Mouse (Mus musculus) neural tube, embryonic 14.5 days (tissue): Measurements from ENCODE around the gene Tcea2. TPM values are rescaled to one million over a fixed set of nuclear protein-coding genes. Genes with fewer than 3 reads are reported as not detected.

Experiments used
- ATAC-seq: fragments of 200-750 bp; cut with Nextera tagmentation; 2 replicates; pipeline ENCODE4 v1.8.0; 2017; ENCODE audit warnings: low read depth, mild to moderate bottlenecking, moderate TSS enrichment, moderate library complexity
- H3K27ac ChIP-seq: fragments of 300-500 bp; sonication (generic); 2 replicates; pipeline ENCODE4 v1.5.1; 2014; ENCODE audit warnings: low read depth, mild to moderate bottlenecking, control low read depth, low read length, moderate library complexity, mixed read lengths
- H3K27me3 ChIP-seq: fragments of 300-500 bp; sonication (generic); 2 replicates; pipeline ENCODE4 v1.6.1; 2014; ENCODE audit warnings: low read length; ENCODE audit not compliant: control insufficient read depth, insufficient read depth
- H3K36me3 ChIP-seq: fragments of 300-500 bp; sonication (generic); 2 replicates; pipeline ENCODE4 v1.6.1; 2014; ENCODE audit warnings: low read length, mixed read lengths; ENCODE audit not compliant: control insufficient read depth, insufficient read depth
- H3K4me1 ChIP-seq: fragments of 300-500 bp; sonication (generic); 2 replicates; pipeline ENCODE4 v1.6.1; 2014; ENCODE audit warnings: low read length; ENCODE audit not compliant: control insufficient read depth, insufficient read depth
- H3K4me2 ChIP-seq: fragments of 300-500 bp; sonication (generic); 2 replicates; pipeline ENCODE4 v1.6.1; 2014; ENCODE audit warnings: mild to moderate bottlenecking, low read depth, low read length, control low read depth
- H3K4me3 ChIP-seq: fragments of 300-500 bp; sonication (generic); 2 replicates; pipeline ENCODE4 v1.5.1; 2014; ENCODE audit warnings: low read depth, low read length, control low read depth, mixed read lengths
- H3K9ac ChIP-seq: fragments of 300-500 bp; sonication (generic); replicated peaks from 2 replicates; pipeline ENCODE4 v1.6.1; 2014; ENCODE audit warnings: low read depth, mild to moderate bottlenecking, control low read depth, low read length, mixed read lengths
- H3K9me3 ChIP-seq: fragments of 300-500 bp; sonication (generic); 2 replicates; pipeline ENCODE4 v1.6.1; 2016; ENCODE audit warnings: low read length; ENCODE audit not compliant: control insufficient read depth
- WGBS: fragments of 180-500 bp; shearing (Covaris S2); extraction: QIAGEN DNeasy Blood & Tissue Kit; methylation state at CpG from one replicate; pipeline ENCODE4 v1.1.7; 2014; 5-methylcytosine and 5-hydroxymethylcytosine counted together
- polyA plus RNA-seq: library from polyadenylated mRNA; unstranded; fragments of >200 nt; fragmentation: Nextera tagmentation; extraction: Ambion mirVana; gene quantifications from 2 replicates; pipeline ENCODE4 v1.2.1, GENCODE M21; 2014

Gene Tcea2
- polyA plus RNA-seq, 1 experiment from 2014 or later: 54.8 TPM

DNA sequence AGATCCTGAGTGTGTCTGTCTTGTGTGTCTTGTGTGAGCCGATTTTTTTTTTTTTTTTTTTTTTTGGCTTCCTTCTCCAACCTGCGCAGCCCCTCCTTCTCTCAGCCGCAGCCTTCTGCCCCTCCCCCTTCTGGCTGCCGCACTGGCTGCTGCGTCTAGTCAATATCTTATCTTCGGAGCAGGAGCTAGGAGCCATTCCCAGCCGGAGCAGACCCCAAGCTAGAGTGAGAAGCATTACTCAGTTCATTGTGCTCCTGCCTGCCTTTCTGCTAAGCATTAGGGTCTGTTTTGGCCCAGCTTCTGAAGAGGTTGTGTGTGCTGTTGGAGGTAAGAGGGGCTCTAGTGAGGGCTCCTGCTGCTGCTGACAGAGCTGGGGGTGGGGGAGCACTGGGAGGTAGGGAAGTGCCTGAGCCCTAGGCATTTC, 34.8 kb downstream of the Tcea2 start, which contains the start of gene Oprl1:
Gene Oprl1 (plus strand): TSS at position 114 of the 424 bp plus-strand sequence.
- peak within 1 kb of the TSS; percentile 76 for H3K4me2 ChIP-seq
- peaks cover 27% of the 10 kb centered on the region for H3K4me1 ChIP-seq
- peak within 1 kb of the TSS; percentile 86 for H3K27ac ChIP-seq
- H3K36me3 ChIP-seq: peaks cover 11% of the 10 kb centered on the region
- H3K9ac ChIP-seq: peak within 1 kb of the TSS; percentile 55
- peak within 1 kb of the TSS; percentile 44 for H3K4me3 ChIP-seq
- WGBS: 4% methylated on average over 7 of the region's 7 CpGs
- peak; percentile 79 for ATAC-seq
- no peaks in the 10 kb centered on the region for H3K27me3 ChIP-seq
- no peaks in the 10 kb centered on the region for H3K9me3 ChIP-seq

DNA sequence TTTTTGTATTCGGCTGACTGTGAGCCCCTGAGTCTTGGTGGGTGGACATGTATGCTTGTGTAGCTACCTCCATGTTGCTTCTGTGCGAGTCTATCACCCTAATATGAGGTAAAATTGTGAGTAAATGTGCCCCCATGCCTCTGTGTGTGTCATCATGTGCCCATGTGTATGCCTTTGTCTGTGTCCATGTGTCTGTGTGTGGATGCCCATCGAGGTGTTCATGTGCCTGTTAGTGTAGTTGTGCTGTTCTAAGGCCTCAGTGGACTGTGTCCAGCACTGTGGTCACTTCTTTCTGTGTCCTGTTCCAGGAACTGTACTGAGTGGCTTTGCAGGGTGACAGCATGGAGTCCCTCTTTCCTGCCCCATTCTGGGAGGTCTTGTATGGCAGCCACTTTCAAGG, 35.3 kb downstream of the Tcea2 start:
- peaks cover 27% of the 10 kb centered on the region for H3K4me1 ChIP-seq
- H3K4me3 ChIP-seq: peak overlapping the region; percentile 44
- 0 out of 2 replicates have a peak, but pooled peaks have one; percentile 15 for ATAC-seq
- H3K27ac ChIP-seq: peak overlapping the region; percentile 80
- H3K4me2 ChIP-seq: peak overlapping the region; percentile 76
- no peaks in the 10 kb centered on the region for H3K9me3 ChIP-seq
- no peaks in the 10 kb centered on the region for H3K27me3 ChIP-seq
- WGBS: 65% methylated on average over 3 of the region's 3 CpGs
- H3K9ac ChIP-seq: peak overlapping the region; percentile 55
- peaks cover 13% of the 10 kb centered on the region for H3K36me3 ChIP-seq

GRCm38 (mm10) chr2:181716991-181717390, 36.9 kb downstream of the Tcea2 start:
- H3K4me3 ChIP-seq: peak overlapping the region; percentile 14
- no peaks in the 10 kb centered on the region for H3K9me3 ChIP-seq
- H3K9ac ChIP-seq: no peak overlapping the region
- H3K27ac ChIP-seq: no peak overlapping the region
- H3K4me1 ChIP-seq: peaks cover 27% of the 10 kb centered on the region
- H3K27me3 ChIP-seq: no peaks in the 10 kb centered on the region
- peak overlapping the region; percentile 76 for H3K4me2 ChIP-seq
- ATAC-seq: no peak
- H3K36me3 ChIP-seq: peaks cover 13% of the 10 kb centered on the region
- 44% methylated on average over 3 of the region's 3 CpGs for WGBS

GRCm38 (mm10) chr2:181720061-181720460, 40.0 kb downstream of the Tcea2 start:
- H3K4me3 ChIP-seq: no peak overlapping the region
- ATAC-seq: no peak
- 25% methylated on average over 3 of the region's 3 CpGs for WGBS
- no peak overlapping the region for H3K9ac ChIP-seq
- H3K4me2 ChIP-seq: no peak overlapping the region
- peaks cover 10% of the 10 kb centered on the region; the same call in 1 of the 2 replicates for H3K4me1 ChIP-seq
- H3K27ac ChIP-seq: no peak overlapping the region
- H3K27me3 ChIP-seq: no peaks in the 10 kb centered on the region
- H3K9me3 ChIP-seq: no peaks in the 10 kb centered on the region
- H3K36me3 ChIP-seq: peaks cover 13% of the 10 kb centered on the region

GRCm38 (mm10) chr2:181721200-181721599, 41.1 kb downstream of the Tcea2 start:
- Histone ChIP-seq H3K9ac (no peak overlapping the region), H3K36me3 (peaks cover 13% of the 10 kb centered on the region), H3K4me1 (peaks cover 7% of the 10 kb centered on the region; the same call in 1 of the 2 replicates), H3K27ac (no peak overlapping the region), H3K4me3 (no peak overlapping the region), H3K4me2 (no peak overlapping the region), H3K9me3 (no peaks in the 10 kb centered on the region), H3K27me3 (no peaks in the 10 kb centered on the region)
- ATAC-seq: no peak

- peaks cover 18% of the 10 kb centered on the region for H3K36me3 ChIP-seq
- peak; percentile 73; the same call in 1 of the 2 replicates for ATAC-seq
These were observed 42.1 kb downstream of the Tcea2 start for GRCm38 (mm10) chr2:181722213-181722612.

DNA sequence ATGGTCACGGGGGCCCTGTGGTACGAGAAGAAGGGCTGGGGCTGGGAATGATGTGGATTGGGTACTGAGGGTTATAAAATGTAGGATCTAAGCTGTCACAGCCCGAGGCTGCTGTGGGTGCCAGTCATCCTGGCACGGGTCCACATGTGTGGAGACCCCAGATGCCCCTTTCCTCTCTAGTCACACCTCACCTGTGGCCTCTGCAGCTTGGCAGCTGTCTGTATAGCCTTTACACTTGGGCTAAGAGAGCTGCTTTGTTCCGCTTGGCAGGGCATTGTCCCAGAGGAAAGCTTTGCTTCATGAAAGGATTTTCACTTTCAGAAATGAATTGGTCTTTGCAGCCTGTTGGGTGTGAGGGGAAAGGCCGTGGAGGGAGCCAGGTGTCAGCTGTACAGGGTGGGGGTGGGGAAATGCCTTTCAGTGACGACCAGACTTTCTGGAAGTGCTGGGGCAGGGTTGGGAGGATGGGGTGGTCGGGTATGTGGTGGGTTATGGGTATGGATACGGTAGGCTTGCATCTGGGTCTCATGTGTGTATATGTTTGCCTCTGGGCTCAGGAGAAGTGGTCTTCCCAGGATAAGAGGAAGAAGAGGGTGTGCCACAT, 47.7 kb downstream of the Tcea2 start:
- WGBS: 36% methylated on average over 9 of the region's 9 CpGs
- Histone ChIP-seq H3K27me3 (no peaks in the 10 kb centered on the region), H3K4me1 (no peaks in the 10 kb centered on the region), H3K9me3 (no peaks in the 10 kb centered on the region), H3K36me3 (peaks cover 5% of the 10 kb centered on the region; the same call in 1 of the 2 replicates), H3K9ac (no peak overlapping the region), H3K27ac (no peak overlapping the region), H3K4me3 (no peak overlapping the region), H3K4me2 (no peak overlapping the region)
- ATAC-seq: peak; percentile 44; the same call in 1 of the 2 replicates

More at GRCm38 (mm10) chr2:181722213-181722612, 42.1 kb downstream of the Tcea2 start:
- Histone ChIP-seq H3K27me3 (no peaks in the 10 kb centered on the region), H3K9ac (no peak overlapping the region), H3K9me3 (no peaks in the 10 kb centered on the region), H3K27ac (no peak overlapping the region), H3K4me3 (no peak overlapping the region), H3K4me1 (no peaks in the 10 kb centered on the region), H3K4me2 (no peak overlapping the region)
- WGBS: 5% methylated on average over 3 of the region's 3 CpGs

DNA sequence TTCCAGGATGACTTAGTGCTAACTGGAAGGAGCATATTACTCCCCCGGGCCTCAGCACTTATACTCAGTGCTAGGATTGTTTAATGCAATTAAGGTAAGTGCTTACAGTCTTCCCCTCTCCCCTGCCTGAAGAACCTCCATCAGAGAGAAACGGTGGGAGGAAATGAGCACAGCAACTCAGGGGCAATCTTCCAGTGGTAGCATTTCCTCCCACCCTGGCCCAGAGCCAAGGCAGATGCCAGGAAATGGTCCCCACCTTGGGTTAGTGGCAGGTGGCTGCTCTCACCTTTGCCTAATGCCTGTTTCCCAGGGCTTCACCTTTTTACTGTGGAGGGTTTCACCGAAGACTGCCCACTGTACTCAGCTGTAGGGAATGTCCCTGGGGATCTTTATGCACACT, 49.9 kb downstream of the Tcea2 start:
- H3K4me3 ChIP-seq: no peak overlapping the region
- no peak overlapping the region for H3K27ac ChIP-seq
- H3K9me3 ChIP-seq: no peaks in the 10 kb centered on the region
- no peaks in the 10 kb centered on the region for H3K27me3 ChIP-seq
- no peak overlapping the region for H3K4me2 ChIP-seq
- 54% methylated on average over 3 of the region's 3 CpGs for WGBS
- no peak overlapping the region for H3K9ac ChIP-seq
- no peaks in the 10 kb centered on the region for H3K4me1 ChIP-seq
- no peak for ATAC-seq
- peaks cover 5% of the 10 kb centered on the region; the same call in 1 of the 2 replicates for H3K36me3 ChIP-seq
